Mouse (Mus musculus) Muller cell, postnatal 12 days (primary cell): ENCODE results near the gene Hs6st2.

Experiments used
- DNase-seq: peaks from one replicate; pipeline ENCODE4 v3.0.0-alpha.2; 2015; ENCODE audit errors: inconsistent ontology term

Gene Hs6st2

DNA sequence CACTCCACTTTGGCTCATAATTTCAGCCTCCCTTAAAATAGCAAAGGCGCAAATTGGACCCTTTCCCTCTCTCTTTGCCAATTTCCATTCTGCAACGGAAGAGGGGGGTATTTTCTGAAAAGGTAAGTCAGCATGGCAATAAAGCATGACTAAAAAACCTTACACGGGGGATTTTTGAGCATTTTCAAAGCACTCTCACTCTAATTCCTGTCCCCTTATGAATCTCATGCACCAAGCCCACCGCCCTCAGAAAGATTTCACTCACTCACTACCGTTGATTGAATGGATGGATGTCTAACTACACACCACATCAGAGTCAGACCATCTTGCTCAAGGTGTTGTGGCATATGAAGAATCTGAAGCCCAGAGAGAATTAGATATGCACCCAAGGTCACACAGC, at the start of gene Hs6st2:
Gene Hs6st2, minus strand, starts transcription at position 101 of the 400 bp plus-strand sequence.
- no peak for DNase-seq

- peak; percentile 27 for DNase-seq
Measured at GRCm38 (mm10) chrX:51714086-51714745, 32.6 kb upstream of the Hs6st2 start.

- DNase-seq = no peak
Measured at GRCm38 (mm10) chrX:51712996-51713395, 31.3 kb upstream of the Hs6st2 start.

GRCm38 (mm10) chrX:51702823-51703222, 21.2 kb upstream of the Hs6st2 start:
- DNase-seq = no peak

GRCm38 (mm10) chrX:51699079-51699478, 17.4 kb upstream of the Hs6st2 start:
- no peak for DNase-seq

DNA sequence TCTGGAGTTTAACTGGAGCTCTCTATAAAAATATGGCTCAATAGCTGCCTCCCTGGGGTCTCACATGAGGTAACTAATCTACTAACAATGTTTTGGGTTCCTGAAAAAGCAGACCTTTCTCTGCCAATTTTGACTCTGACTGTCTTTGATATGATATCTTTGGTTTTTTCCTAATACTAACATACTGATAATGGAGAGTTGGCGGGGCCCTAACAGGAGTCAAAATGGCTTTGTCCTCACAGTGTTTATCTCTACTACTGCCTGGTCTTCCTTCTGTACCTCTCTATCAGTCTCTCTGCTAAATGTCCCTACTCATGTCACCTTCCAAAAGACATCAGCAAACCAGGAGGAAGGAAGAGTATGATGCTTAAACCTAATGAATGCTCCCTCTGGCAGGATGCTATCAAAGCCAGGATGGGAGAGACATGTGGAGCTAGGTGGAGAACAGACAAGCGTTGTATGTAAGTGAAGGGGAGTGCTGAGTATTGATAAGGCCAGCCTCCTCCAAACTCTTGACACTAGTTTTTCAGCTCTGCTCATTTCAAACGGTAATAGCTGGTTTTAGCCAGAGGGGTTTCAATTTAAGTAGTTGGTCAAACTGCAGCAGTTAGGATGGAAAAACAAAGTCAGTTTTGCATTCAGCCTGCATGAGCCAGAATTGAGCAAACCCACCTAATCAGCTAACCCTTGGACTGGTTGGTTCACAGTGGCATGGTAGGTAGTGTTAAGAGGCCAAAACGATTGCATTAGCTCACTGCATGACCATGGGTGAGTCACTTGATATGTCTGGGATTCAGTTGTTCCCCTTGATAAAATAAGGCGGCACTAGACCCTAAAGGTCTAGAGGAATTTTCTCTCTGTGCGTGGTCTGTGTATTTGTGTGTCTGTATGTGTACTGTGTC, 4.6 kb upstream of the Hs6st2 start:
- DNase-seq = no peak

DNA sequence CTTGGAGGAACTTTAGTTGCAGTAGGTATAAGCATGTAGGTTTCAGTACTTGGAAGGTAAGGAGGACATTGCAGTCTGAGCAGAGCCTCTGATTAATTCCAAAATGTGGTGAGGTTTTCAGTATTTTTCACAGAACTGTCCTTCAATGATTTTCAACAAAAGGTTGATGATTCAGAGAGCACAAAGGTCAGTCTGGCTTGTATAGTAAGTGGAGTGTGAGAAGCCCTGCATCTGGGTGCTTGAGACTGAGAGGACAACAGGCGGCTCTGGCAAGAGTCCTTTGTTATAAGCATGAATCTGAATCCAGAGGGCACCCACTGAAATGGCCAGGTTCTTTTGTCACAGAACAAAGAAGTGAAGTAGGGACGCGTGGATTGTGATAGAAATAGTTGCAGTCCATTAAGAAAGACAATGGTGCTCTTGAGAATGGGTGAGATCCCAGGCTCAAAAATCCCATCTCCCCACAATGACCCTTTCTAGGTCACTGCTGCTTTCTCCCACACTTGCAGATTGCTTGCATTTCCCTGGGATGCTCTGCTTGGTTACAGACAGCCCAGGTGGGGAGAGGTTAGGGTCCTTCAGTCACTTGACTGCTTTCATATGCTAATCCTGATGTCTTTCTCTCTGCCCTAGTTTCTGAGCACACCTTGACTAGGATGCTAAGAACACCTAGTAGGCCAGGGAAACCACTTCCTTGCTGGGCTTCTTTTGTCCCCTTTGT, 2.8 kb upstream of the Hs6st2 start:
- DNase-seq = peak; percentile 51

GRCm38 (mm10) chrX:51681170-51681667, 437 bp downstream of the Hs6st2 start:
- DNase-seq = peak; percentile 53

- peak; percentile 48 for DNase-seq
Measured at GRCm38 (mm10) chrX:51680428-51681169, 1.1 kb downstream of the Hs6st2 start.

GRCm38 (mm10) chrX:51679601-51680427, 1.8 kb downstream of the Hs6st2 start:
- peak; percentile 47 for DNase-seq

DNA sequence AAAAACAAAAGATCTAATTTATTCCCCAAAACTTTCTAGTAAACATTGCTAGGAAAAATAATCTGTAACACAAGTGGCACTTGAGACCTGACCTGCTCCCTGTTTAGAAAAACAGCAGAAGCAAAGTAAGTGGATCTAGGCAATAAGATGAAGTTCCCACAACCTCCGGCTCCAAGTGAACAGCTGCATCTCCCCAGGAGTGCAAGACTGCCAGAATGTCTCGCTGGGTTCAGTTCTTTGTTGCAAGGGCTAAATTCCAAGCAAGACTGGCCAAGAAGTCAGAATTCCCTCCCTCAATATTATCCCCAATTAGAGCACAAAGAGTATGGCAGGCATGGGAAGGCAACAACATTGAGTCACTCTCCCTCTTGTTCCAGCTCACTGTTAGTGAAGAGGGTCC, 23.4 kb downstream of the Hs6st2 start:
- DNase-seq = peak; percentile 79

DNA sequence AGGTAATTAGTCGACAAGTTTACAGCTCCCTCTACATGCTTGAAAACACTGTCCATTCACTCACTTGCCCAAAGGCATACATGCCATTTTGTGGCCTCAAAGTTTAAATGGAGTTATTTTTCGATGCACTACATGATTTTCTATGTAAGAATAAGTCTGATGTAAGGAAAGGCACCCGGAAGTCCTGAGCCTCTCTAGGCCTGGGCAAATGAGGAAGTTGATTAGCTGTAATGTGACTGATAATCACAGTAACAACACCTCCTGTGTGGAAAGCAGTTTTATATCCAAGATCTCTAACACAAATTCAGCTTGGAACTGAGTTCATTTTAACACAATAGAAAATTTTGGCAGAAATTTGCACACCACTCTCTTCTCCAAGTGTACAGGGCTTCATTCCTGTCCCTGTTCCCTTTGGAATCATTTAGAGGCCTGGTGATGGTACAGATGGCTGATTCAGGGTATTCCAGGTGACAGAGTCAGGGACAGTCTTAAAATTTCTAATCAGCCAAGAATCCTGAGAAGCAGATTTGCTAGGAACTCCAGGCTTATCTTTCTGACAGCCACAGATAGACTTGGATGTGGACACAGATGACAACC, 38.9 kb downstream of the Hs6st2 start:
- DNase-seq = no peak

DNA sequence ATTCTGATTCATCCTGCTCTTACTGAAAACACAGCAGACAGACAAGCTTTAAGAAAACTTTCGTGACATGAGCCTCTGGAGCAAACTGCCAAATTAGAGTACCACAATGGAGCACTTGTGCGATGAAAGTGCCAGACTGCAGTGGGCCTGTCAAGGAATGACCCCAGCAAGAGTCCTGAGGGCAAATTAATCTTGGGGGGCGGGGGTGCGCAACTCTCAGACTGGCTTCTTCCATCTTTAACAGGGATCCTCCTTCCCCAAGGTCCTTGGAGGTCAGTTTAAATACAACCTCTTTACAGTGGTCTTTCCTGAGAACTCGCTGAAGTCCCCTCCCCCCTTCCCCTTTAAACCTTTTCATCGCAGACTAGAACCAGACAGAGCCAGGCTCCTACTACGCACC, 45.9 kb downstream of the Hs6st2 start:
- DNase-seq = no peak

DNA sequence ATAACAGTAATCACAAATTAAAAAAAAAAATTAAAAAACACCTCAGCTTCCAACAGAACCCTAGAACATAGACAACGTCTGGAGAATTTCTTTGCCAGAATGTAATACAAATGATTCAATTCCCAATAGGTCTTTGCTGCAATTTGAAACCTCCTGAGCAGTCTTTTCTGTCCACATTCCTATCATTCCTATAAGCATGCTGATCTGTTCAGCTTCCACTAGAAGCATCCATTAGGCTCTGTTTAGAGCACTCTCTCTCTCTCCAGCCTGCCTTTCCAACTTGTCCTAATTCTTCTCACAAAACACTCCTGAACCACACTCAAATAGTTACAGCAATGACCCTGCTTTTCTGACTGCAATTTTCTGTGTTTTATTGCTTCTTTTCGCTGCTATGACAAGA, 50.3 kb downstream of the Hs6st2 start:
- DNase-seq = peak; percentile 57

DNA sequence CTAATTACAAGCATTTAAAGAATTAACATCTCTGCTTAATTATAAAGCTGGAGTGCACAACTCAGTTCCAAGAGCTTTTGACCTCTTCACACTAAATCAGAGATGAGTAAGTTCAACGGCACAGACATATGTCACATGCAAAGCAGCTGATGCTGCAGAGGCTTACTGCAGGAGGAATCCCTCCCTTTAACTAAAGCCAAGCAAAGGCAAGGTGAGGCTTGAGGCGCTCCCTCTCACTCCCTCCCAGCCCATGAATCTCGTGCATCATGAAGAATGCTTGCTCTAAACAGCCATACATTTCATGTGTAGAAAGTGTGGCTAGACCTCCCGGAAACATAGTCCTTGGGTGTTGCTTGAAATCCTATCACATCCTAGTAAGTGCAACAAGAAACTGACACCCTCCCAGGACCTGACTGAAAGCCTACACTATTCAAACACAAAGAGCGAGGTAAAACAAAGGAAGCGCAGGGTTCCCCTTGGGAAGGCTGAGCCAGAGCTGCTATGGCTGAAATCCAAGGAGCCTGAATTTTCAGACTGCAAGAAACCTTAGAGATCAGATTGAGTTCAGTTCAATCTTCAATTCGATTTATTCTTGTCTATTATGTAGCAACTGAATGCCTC, 67.2 kb downstream of the Hs6st2 start:
- no peak for DNase-seq

GRCm38 (mm10) chrX:51610743-51611142, 70.9 kb downstream of the Hs6st2 start:
- no peak for DNase-seq

GRCm38 (mm10) chrX:51606231-51606863, 75.3 kb downstream of the Hs6st2 start:
- DNase-seq = no peak

DNA sequence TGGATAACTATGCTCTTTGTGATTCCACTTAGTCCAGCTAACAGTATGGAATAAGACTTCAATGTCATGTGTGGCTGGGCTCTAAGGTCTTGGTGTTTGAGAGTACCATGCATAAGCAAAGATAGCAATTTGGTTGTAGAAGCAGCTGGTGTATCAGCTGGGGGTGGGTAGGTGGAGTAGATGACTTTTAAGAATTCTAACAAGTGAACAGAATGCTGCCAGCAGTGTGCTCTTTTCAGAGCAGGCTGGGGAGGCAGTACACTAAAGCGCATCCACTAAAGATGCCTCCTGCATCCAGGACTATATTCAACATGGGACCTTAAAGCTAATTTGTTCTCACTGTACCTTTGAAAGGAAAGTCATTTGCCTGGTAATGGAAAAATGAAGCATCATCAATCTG, 88.9 kb downstream of the Hs6st2 start:
- DNase-seq = no peak

- no peak for DNase-seq
Measured at GRCm38 (mm10) chrX:51590448-51591010, 91.1 kb downstream of the Hs6st2 start.
